Mouse (Mus musculus): Measurements from ENCODE around the gene Fblim1.

- TF ChIP-seq CTCF (IDR thresholded peaks at IDR 0.05; ENCODE audit: low read depth), result no peak
- no peak for TF ChIP-seq EP300 (IDR thresholded peaks at IDR 0.05; ENCODE audit: low read depth)
Measured at GRCm38 (mm10) chr4:141605861-141606260, at the start of gene Fblim1.

All from heart, postnatal 0 days (tissue).